Mouse (Mus musculus): ENCODE data around the gene Rasgef1a. TPM values are rescaled to one million over a fixed set of nuclear protein-coding genes. Genes with fewer than 3 reads are reported as not detected.

Rasgef1a gene
- total and polyA plus RNA-seq, 2 experiments from 2014 or later = 6.5 to 14.3 TPM

GRCm38 (mm10) chr6:118122767-118123166, 111.5 kb downstream of the Rasgef1a start:
- 100% methylated on average over 1 of the region's 1 CpGs for WGBS
- Histone ChIP-seq H3K27me3 (ENCODE audit: insufficient read depth, low read length) (no peaks in the 10 kb centered on the region), H3K27ac (no peak overlapping the region), H3K9me3 (ENCODE audit: low read length) (no peaks in the 10 kb centered on the region), H3K4me2 (ENCODE audit: low read depth, low read length) (no peak overlapping the region), H3K4me3 (ENCODE audit: low read length) (no peak overlapping the region), H3K36me3 (ENCODE audit: insufficient read depth, low read length) (peaks cover 21% of the 10 kb centered on the region; the same call in 1 of the 2 replicates), H3K4me1 (ENCODE audit: insufficient read depth, low read length) (no peaks in the 10 kb centered on the region), H3K9ac (replicated peaks; ENCODE audit: low read length) (no peak overlapping the region)
- no peak for DNase-seq (ENCODE audit: low spot score)
- ATAC-seq = no peak
- TF ChIP-seq CTCF (IDR thresholded peaks at IDR 0.05; ENCODE audit: low read depth) = no peak

GRCm38 (mm10) chr6:118126577-118126976, 115.3 kb downstream of the Rasgef1a start:
- Histone ChIP-seq H3K27me3 (ENCODE audit: insufficient read depth, low read length) (no peaks in the 10 kb centered on the region), H3K36me3 (ENCODE audit: insufficient read depth, low read length) (peaks cover 21% of the 10 kb centered on the region; the same call in 1 of the 2 replicates), H3K9me3 (ENCODE audit: low read length) (no peaks in the 10 kb centered on the region), H3K27ac (no peak overlapping the region), H3K4me2 (ENCODE audit: low read depth, low read length) (no peak overlapping the region), H3K9ac (replicated peaks; ENCODE audit: low read length) (no peak overlapping the region), H3K4me3 (ENCODE audit: low read length) (no peak overlapping the region), H3K4me1 (ENCODE audit: insufficient read depth, low read length) (no peaks in the 10 kb centered on the region)
- no peak for TF ChIP-seq CTCF (IDR thresholded peaks at IDR 0.05; ENCODE audit: low read depth)
- DNase-seq (ENCODE audit: low spot score) (no peak), ATAC-seq (no peak)

- no peaks in the 10 kb centered on the region for H3K4me1 ChIP-seq (ENCODE audit: insufficient read depth, low read length)
- no peak for ATAC-seq
- H3K27ac ChIP-seq = no peak overlapping the region
- no peak overlapping the region for H3K9ac ChIP-seq (replicated peaks; ENCODE audit: low read length)
- no peak overlapping the region for H3K4me3 ChIP-seq (ENCODE audit: low read length)
- TF ChIP-seq CTCF (IDR thresholded peaks at IDR 0.05; ENCODE audit: low read depth) = no peak
- WGBS = 88% methylated on average over 7 of the region's 7 CpGs
- H3K36me3 ChIP-seq (ENCODE audit: insufficient read depth, low read length) = peaks cover 16% of the 10 kb centered on the region; the same call in 1 of the 2 replicates
- H3K4me2 ChIP-seq (ENCODE audit: low read depth, low read length) = no peak overlapping the region
- no peaks in the 10 kb centered on the region for H3K27me3 ChIP-seq (ENCODE audit: insufficient read depth, low read length)
- no peaks in the 10 kb centered on the region for H3K9me3 ChIP-seq (ENCODE audit: low read length)
- DNase-seq (ENCODE audit: low spot score) = no peak
Observed at GRCm38 (mm10) chr6:118127198-118127597, 116.0 kb downstream of the Rasgef1a start.

GRCm38 (mm10) chr6:118127827-118128487, 116.7 kb downstream of the Rasgef1a start:
- peaks cover 10% of the 10 kb centered on the region; the same call in 1 of the 2 replicates for H3K36me3 ChIP-seq (ENCODE audit: insufficient read depth, low read length)
- 89% methylated on average over 6 of the region's 6 CpGs for WGBS
- H3K4me3 ChIP-seq (ENCODE audit: low read length) = no peak overlapping the region
- no peaks in the 10 kb centered on the region for H3K4me1 ChIP-seq (ENCODE audit: insufficient read depth, low read length)
- no peak overlapping the region for H3K4me2 ChIP-seq (ENCODE audit: low read depth, low read length)
- no peaks in the 10 kb centered on the region for H3K27me3 ChIP-seq (ENCODE audit: insufficient read depth, low read length)
- TF ChIP-seq CTCF (IDR thresholded peaks at IDR 0.05; ENCODE audit: low read depth) = no peak
- no peak for DNase-seq (ENCODE audit: low spot score)
- no peak for ATAC-seq
- H3K27ac ChIP-seq = no peak overlapping the region
- H3K9me3 ChIP-seq (ENCODE audit: low read length) = no peaks in the 10 kb centered on the region
- H3K9ac ChIP-seq (replicated peaks; ENCODE audit: low read length) = no peak overlapping the region

- WGBS = 80% methylated on average over 2 of the region's 2 CpGs
- no peak for TF ChIP-seq CTCF (IDR thresholded peaks at IDR 0.05; ENCODE audit: low read depth)
- no peak overlapping the region for H3K4me2 ChIP-seq (ENCODE audit: low read depth, low read length)
- no peak overlapping the region for H3K9ac ChIP-seq (replicated peaks; ENCODE audit: low read length)
- no peak for ATAC-seq
- no peaks in the 10 kb centered on the region for H3K4me1 ChIP-seq (ENCODE audit: insufficient read depth, low read length)
- H3K4me3 ChIP-seq (ENCODE audit: low read length) = no peak overlapping the region
- no peak overlapping the region for H3K27ac ChIP-seq
- no peaks in the 10 kb centered on the region for H3K9me3 ChIP-seq (ENCODE audit: low read length)
- no peaks in the 10 kb centered on the region for H3K36me3 ChIP-seq (ENCODE audit: insufficient read depth, low read length)
- no peak for DNase-seq (ENCODE audit: low spot score)
- H3K27me3 ChIP-seq (ENCODE audit: insufficient read depth, low read length) = no peaks in the 10 kb centered on the region
Observed at GRCm38 (mm10) chr6:118130022-118130421, 118.8 kb downstream of the Rasgef1a start.

- Histone ChIP-seq H3K27me3 (ENCODE audit: insufficient read depth, low read length) (no peaks in the 10 kb centered on the region), H3K9me3 (ENCODE audit: low read length) (no peaks in the 10 kb centered on the region), H3K4me1 (ENCODE audit: insufficient read depth, low read length) (no peaks in the 10 kb centered on the region), H3K9ac (replicated peaks; ENCODE audit: low read length) (no peak overlapping the region), H3K4me3 (ENCODE audit: low read length) (no peak overlapping the region), H3K4me2 (ENCODE audit: low read depth, low read length) (no peak overlapping the region), H3K27ac (no peak overlapping the region), H3K36me3 (ENCODE audit: insufficient read depth, low read length) (no peaks in the 10 kb centered on the region)
- DNase-seq (ENCODE audit: low spot score) (no peak), ATAC-seq (no peak)
- 87% methylated on average over 1 of the region's 1 CpGs for WGBS
- no peak for TF ChIP-seq CTCF (IDR thresholded peaks at IDR 0.05; ENCODE audit: low read depth)
Observed at GRCm38 (mm10) chr6:118134461-118134860, 123.2 kb downstream of the Rasgef1a start.

GRCm38 (mm10) chr6:118137148-118137547, 125.9 kb downstream of the Rasgef1a start:
- Histone ChIP-seq H3K27me3 (ENCODE audit: insufficient read depth, low read length) (no peaks in the 10 kb centered on the region), H3K27ac (no peak overlapping the region), H3K4me3 (ENCODE audit: low read length) (no peak overlapping the region), H3K9ac (replicated peaks; ENCODE audit: low read length) (no peak overlapping the region), H3K4me2 (ENCODE audit: low read depth, low read length) (no peak overlapping the region), H3K4me1 (ENCODE audit: insufficient read depth, low read length) (no peaks in the 10 kb centered on the region), H3K9me3 (ENCODE audit: low read length) (no peaks in the 10 kb centered on the region), H3K36me3 (ENCODE audit: insufficient read depth, low read length) (no peaks in the 10 kb centered on the region)
- TF ChIP-seq CTCF (IDR thresholded peaks at IDR 0.05; ENCODE audit: low read depth) = no peak
- DNase-seq (ENCODE audit: low spot score) (no peak), ATAC-seq (no peak)
- WGBS = 77% methylated on average over 2 of the region's 2 CpGs

All from hindbrain, postnatal 0 days (tissue).